Mouse (Mus musculus): Measurements from ENCODE around the gene Umps.

Gene Umps

DNA sequence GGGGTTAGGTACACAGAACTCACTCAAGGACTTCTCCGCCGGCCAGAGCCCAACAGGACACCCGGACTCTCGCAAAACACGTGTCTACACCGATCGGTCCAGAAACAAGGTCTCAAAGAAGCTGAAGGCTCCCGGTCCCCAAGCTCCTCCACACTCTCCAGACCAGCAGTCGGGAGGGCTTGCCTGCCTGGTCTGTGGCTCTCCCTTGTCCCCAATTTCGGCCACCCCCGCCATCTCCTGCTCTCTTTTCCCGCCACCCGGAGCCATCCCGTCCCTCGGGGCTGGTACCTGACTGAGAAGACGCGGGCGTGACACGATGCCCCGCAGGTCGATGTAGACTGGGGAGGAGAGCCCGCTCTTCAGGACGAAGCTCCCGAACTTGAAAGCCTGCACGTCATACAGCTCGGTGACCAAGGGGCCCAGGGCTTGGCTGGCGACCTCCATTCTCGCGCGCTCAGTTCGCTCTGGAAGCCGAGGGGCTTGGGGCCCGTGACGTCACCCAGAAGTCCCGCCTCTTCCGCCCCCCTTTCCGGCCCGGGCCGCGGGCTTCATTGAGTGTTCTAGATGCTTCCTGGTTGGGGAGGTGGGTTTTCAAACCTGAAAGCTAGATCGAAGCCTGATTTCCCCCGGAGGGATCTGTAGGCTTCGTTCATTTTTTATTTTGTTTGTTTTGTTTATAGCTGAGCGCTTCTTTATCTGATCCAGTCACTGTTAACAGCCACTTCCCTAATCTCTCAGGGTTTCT is at the start of gene Umps:
Umps (minus strand) TSS at position 501 of the 745 bp plus-strand sequence.
- peak; percentile 76 for DNase-seq (ENCODE audit: low read depth)

DNA sequence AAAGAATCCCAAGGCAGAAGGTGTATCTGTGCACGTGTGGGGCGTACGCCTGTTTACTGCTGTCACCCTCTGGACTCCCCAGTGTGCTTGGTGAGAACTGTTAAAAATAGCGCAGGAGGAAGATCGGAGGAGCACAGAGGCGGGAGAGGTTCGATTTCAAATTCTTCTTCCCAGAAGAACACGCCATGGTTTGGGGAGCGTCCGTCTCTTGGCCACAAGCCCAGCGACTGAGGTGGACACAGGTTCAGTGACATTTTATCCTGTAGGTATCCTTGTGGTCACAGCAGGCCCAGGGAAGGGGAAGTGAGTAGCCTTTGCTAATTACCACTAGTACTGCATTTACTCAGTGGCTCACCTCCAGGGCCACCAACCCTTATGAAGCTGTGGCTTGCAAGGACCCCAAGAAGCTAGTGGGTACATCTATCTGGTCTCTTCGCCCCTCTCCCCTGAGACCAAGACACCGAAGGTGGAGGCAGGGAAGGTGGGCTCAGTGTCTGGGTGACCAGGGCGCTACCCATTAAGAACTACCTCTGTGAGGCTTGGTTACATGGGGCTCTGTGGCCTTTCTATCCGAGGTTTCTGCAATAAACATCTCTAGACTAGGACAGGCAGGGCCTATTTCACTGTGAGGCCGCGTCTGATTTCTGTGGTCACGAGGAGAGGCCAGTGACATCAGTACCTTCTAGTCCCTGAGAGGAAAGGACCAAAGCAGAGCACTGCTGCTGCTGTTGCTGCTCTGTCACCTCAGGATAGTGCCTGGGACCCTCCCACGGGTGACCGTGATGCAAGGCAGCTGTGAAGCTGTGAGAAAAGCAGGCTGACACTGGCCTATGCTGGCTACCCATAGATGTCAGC is 45.4 kb upstream of the Umps start:
- DNase-seq (ENCODE audit: low read depth): no peak

DNA sequence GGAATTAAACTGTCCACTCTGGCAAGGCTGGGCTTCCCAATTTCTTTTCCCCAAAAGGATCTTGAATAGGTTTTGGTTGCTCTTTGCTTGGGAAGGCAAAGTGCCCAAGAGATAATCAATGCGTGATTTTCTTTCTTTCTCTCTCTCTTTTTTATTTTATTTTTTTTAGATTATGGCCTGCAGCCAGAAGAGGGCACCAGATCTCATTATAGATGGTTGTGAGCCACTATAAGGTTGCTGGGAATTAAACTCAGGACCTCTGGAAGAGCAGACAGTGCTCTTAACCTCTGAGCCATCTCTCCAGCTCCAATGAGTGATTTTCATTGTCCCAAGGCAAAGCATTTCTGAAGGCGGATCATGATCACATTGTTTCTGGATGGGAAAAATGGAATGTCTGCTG is 42.7 kb upstream of the Umps start:
- no peak for DNase-seq (ENCODE audit: low read depth)

DNA sequence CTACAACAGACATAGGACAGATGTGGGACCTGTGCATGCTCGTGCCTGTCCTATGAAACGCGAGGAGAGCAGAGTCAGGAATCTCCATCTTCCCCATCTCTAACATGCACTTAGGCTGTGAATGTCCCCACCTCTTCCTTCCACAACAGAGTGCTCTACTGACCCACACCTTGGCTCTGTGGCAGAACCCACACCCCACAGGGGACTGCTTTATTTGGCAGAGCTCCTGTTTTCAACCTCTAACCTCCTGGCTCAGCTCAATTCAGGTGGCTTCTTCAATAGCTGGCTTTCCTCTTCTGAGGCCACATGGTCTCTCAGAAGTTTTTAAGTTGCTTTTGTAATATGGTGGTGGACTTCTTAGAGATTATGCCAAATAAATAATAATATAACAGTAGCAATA is 39.1 kb upstream of the Umps start:
- DNase-seq (ENCODE audit: low read depth): no peak

DNA sequence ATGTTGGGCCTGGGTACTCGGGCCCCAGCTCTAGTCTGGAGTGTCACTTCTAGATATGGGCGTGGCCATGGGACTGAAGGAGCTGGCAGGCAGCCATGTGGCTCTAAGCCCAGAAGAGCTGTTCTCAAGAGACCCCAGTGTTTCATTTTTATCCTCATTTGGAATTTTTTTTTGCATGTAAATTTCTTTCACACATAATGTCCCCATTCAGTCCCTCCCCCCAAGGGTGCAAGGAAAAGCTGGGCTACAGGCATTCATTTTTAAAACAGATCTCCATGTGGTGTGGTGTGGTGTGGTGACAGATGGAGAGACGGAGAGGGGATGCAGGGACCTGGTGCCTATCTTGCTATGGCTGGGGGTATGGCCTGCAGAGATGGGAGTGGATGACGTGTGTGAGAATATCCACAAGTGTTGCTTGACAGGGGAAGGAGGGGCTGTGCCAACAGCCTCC is 37.3 kb upstream of the Umps start:
- no peak for DNase-seq (ENCODE audit: low read depth)

DNA sequence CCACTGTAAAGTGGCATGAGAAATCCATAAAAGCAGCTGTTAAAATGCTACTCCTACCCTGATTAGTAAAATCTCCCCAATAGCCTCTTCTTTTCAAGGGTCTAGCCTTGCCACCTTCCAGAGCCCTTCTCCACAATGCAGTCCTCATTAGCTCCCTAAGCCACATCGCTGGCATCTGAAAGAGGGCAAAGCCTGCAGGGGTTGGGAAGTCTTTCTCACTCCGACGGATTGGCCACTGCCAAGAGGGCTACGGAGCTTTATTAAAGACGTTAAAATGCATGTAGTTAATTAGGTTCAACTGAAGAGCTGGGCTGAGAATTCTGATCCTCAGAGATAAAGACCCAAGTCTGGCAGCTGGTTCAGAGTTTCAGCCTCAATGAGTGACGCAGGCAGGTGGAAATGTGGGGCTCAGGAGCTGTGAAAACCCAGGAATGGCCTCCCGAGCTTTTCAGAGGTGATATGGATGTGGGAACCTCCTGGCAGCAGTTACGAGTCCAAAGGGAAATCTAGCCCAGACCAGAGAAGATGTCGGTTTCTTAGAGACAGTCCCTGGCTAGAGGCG is 36.8 kb upstream of the Umps start:
- DNase-seq (ENCODE audit: low read depth): no peak

DNA sequence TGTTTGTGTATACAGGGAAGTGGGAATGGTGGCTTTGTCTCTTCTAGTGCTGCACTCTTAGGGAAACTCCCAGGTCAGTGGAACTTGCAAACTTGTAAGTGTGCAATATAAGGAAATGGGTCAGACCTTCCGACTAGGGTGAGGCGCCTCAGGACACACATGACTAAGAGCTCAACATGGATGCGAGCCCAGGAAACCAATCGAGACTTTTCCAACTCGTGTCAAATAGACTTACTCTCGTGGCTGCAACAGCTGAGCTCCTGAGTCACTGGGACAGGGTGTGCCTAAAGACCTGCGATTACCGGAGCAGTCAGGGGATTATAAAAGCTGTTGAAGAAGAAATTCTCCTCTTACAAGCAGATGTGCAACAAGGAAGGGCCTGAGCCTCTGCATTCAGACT is 33.9 kb upstream of the Umps start:
- no peak for DNase-seq (ENCODE audit: low read depth)

DNA sequence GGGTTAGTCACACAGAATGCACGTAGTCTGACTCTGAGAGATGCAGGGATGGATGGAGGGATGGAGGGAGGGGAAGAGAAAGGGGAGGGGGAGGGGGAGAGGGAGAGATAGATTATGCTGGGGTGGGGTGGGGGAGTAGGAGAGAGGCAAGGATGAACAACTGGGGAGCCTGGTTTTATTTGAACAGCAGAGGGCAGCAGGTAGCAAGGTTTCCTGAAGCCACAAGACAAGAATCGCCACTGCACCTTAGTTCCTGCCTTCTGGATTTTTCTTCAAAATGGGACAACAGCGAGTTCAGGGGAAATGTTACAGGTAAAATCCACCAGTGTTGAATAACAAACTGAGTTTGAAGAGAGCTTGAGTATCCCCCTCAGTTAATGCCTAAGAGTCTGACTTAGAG is 32.5 kb upstream of the Umps start:
- DNase-seq (ENCODE audit: low read depth): peak; percentile 35

DNA sequence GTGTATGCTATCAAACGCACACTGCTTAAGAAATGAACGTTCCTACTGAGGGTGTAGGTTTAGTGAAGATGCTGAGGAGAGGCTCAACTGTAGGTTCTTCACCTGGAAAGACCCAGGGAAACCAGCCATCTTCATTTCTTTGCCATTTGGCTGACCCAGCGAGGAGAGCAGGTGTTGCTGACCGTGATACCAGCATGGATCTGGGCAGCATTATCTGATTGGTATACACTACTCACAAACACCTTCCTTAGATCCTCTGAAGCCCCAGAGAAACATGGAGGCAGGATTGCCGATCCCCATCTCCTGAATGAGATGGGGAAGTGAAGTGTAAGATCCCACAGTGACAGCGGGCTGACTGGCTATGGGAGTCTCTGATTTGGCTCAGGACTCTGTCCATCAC is 31.2 kb upstream of the Umps start:
- DNase-seq (ENCODE audit: low read depth): no peak

DNA sequence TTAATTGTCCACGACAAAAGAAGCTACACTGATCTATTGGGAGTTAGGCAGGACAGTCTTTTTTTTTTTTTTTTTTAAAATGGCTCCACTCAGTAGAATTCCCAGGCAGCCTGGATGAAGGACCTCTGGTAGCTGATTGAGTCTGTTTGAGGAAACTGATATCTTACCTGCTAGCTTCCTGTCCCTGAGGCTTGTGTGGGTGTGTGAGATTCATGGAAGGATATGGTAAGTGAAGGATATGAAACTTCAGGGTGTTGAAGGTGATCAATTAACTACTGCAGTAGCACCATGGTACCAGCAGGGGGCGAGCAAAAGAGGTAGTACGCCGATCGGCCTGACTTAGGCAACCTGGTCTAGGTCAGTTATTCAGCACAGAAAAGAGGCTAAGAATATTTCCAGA is 29.2 kb upstream of the Umps start:
- peak; percentile 64 for DNase-seq (ENCODE audit: low read depth)

DNA sequence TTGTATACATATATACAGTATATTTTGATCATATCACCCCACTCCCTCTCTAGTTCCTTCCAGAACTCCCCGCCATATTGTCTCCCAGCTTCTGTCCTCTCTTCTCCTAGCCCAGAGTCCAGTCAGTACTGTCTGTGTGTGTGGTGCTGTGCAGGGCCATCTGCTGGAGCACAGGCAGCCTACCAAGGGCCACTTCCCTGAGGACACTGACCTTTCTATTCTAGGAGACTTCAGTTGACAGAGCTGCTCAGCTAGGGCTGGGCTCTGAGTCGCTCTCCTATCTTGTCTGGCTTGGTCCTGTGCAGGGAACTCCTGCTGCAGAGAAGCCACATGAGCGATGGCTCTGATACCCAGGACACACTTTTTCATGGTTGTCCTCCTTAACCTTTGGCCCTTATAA is 28.7 kb upstream of the Umps start:
- DNase-seq (ENCODE audit: low read depth): no peak

DNA sequence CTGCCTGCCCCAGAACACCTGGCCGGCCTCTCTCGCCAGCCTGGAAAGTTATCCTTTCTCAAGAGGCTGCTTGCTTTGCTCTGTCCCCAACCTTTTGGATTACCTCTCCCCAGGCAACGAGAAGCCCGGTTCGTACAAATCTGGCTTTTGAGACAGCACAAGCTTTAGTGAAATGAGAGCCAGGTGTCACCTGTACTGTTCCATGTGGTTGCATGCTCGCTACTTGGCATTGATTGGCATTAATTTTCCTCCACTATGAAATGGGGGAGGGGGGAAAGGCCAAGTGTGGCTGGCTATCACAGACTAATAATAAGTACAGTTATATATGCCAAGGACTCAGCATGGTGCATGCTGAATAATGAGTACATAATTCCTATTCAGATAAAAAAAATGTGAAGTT is 27.5 kb upstream of the Umps start:
- no peak for DNase-seq (ENCODE audit: low read depth)

DNA sequence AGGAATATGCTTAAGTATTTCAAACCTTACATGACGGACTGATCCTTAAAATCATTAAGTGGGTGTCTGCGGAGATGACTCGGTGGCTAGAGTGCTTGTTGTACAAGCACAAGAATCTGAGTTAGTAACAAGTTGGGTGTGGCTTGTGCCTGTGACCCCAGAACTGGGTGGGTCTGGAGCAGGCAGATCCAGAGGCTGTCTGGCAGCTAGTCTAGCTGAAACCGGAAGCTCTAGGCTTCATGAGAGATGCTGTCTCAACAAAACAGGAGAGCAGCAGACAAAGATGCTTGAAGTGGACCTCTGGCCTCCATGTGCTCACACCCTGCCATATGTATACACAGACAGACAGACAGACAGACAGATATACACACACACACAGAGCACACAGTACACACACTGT is 23.9 kb upstream of the Umps start:
- DNase-seq (ENCODE audit: low read depth): no peak

DNA sequence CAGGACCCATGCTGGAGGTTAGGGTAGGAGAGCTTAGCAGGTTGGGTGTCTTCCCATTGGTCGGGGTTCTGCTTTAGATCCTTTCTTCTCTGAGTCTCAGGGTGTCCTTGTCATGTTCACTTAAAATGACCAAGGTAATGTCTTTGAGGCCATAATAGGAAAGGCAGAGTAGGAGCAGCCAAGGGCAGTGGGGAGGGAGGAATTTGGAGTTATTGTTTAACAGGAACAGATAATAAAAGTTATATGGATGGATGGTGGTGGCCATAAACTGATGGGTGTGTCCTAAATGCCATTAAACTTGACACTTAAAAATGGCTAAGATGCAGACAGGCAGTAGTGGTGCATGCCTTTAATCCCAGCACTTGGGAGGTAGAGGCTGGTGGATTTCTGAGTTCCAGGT is 22.3 kb upstream of the Umps start:
- DNase-seq (ENCODE audit: low read depth): no peak

DNA sequence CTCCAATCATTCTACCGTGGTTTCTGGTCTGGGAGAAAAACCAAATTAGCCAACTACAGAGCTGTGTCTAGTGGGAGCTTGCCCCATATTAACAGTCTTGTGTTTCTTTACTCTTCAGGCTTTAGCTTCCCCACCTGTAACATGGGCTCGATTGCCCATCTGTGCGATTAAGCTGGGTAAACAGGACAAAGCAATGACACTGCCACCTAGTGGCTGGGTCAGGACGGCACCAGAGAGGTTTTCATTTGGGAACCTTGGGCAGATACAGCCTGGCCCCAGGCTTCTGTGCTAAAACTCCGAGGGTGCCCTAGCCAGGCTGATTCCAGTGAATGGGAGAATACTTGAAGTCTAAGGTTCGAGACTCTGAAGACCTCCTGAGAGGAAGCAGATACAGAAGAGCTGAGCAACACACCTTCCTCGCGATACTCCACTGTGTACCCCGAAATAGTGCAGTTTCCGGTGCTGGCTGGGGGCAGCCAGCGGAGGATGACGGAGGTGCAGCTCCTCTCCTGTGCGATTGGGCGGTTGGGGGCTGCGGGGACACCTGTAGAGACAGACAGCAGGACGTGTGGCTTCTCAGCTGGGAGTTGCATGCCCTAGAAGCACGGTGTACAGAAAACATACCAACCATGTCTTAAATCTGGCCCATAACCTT is 21.6 kb upstream of the Umps start:
- DNase-seq (ENCODE audit: low read depth): peak; percentile 50

DNA sequence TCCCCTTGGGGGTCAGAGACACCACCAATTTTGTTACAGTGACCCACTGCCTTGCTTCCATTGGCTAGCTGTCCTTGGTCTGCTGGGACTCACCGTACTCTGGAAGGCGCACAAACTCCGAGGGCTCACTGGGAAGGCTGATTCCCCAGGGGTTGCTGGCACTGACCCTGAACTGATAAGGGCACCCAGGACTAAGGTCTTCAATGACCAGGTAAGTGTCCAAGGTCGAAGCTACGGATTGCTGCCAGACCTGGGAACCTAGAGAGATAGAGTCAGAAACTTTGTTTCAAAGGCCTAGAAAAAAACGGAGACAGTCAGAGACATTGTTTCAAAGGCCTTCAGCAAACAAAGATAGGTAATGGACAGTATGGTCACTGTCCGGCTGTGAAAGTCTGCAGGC is 20.2 kb upstream of the Umps start:
- no peak for DNase-seq (ENCODE audit: low read depth)

DNA sequence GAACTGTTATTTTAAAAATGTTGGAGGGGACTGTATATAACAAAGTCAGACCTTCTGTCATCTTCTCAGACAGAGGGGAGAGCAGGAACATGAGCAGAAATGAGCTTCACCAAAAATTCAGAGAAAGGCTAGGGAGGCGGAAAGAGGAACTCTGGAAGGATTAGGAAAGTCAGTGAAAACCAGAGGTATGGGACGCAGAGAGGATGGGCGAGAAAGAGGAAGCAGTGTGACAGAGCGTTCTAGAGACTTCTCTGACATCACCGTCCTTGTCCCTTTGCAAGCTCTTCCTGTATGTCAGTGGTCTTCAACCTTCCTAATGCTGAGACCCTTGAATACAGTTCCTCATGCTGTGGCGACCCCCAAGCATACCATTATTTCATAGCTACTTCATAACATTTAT is 18.5 kb upstream of the Umps start:
- peak; percentile 17 for DNase-seq (ENCODE audit: low read depth)

DNA sequence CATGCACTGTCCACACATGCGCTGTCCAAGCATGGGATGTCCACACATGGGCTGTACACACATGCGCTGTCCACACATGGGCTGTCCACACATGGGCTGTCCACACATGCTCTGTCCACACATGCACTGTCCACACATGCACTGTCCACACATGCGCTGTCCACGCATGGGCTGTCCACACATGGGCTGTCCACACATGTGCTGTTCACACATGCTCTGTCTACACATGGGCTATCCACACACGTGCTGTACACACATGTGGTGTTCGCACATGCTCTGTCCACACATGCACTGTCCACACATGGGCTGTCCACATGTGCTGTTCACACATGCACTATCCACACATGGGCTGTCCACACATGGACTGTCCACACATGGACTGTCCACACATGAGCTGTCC is 16.9 kb upstream of the Umps start:
- no peak for DNase-seq (ENCODE audit: low read depth)

DNA sequence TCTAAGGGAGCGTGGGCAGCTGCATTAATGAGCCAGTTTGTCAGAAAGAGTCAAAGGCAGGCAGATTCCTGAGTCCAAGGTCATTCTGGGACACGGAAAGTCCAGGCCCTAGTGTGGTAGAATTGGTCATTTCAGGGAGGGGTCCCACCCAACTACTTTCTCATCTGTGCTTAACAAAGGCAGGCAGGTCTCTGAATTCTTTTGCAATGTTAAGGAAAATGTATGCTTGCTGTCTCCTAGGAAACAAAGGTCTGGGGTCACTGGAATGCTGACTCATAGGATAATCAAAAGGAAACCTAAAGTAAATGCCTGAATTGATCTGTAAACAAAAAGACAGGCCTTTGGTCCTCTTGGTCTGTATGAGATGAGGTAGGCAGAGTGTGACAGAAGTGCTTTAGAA is 13.0 kb upstream of the Umps start:
- DNase-seq (ENCODE audit: low read depth): no peak

DNA sequence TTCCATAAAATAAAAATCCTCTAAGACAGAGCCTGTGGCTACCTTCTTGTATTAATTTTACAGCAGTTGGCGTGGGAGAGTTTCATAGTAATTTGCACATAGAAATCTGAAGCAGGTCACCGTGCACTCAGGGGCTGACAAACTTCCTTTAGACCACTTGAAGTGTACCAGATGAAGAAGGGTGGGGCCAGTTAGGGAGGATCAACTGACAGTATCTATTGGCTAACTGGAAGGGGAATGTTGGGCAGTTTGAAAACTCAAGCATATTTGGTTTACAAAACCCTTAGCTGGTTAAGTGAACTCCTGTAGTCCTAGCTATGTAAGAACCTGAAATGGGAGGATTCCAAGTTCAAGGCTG is 424 bp upstream of the Umps start:
- DNase-seq (ENCODE audit: low read depth): no peak

DNA sequence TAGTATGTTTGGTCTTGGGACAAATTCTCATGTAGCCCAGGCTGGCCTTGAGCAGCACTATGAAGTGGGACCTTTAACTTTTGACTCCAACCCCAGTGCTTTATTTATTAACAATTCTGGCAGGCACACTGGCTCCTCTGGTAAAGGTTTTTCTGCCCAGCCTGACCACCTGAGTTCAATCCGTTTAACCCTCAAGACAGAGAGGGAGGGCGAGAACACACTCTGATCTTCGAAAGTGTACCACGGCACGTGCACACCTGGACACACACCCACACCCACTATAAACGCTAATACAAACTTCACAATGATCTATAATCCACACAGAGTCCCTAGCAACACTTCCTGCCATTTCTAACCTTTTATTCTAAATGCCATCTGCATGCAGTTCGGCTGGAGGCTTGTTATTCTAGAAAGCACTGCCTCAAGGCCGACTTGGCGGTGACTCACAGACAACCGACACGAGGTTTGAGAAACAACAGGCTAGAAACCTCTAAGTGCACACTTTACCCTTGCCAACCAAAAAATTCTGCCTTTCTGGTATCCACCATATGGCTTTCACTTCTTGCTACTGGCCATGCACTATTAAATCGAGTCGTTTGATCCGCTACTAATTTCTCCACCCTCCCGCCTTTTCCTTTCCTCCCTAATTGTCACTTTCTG is 830 bp downstream of the Umps start:
- DNase-seq (ENCODE audit: low read depth): no peak

DNA sequence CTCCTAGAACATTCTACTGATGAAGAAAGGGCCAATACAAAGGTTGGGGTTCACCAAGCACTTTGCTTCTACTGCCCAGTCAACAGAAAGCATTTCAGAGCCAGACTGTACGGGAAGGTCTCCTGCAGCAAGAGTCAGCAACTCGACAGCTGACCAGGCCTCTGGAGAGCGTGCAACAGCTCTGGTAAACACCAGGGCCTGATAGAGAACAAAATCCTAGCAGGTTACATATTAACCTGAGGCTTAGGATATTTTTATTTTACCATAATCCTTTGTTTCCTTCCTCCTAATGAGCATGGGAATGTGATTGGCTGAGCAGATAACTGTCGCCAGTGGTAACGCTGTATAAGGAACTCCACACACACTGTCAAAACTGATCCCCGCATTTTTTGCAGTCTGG is 3.3 kb downstream of the Umps start:
- DNase-seq (ENCODE audit: low read depth): no peak
